Mouse (Mus musculus): ENCODE data around the gene Sft2d1. TPM values are rescaled to one million over a fixed set of nuclear protein-coding genes. Genes with fewer than 3 reads are reported as not detected.
"Not testable (repeated sequence)": the region's sequence is repeated elsewhere in the genome, so short reads cannot be mapped to it uniquely, and the experiment has no call there.

Gene Sft2d1
- polyA plus RNA-seq, 1 experiment from 2014 or later, result 61.0 TPM

- peak; percentile 54 for TF ChIP-seq CTCF (IDR thresholded peaks at IDR 0.05; ENCODE audit: low read depth)
- no peaks in the 10 kb centered on the region for H3K4me1 ChIP-seq (ENCODE audit: insufficient read depth)
- DNase-seq (peak; percentile 30), ATAC-seq (ENCODE audit: insufficient read depth) (no peak; the same call in 1 of the 2 replicates)
- H3K27ac ChIP-seq (ENCODE audit: low read depth), result no peak overlapping the region
- peaks cover 5% of the 10 kb centered on the region; the same call in 1 of the 2 replicates for H3K36me3 ChIP-seq (ENCODE audit: insufficient read depth)
- H3K4me2 ChIP-seq, result no peak overlapping the region
- WGBS, result 71% methylated on average over 7 of the region's 7 CpGs
- no peak overlapping the region for H3K9ac ChIP-seq
- no peaks in the 10 kb centered on the region for H3K27me3 ChIP-seq (ENCODE audit: insufficient read depth, low read length)
- H3K9me3 ChIP-seq (ENCODE audit: low read depth, low read length), result no peaks in the 10 kb centered on the region
- H3K4me3 ChIP-seq (ENCODE audit: low read depth, low read length), result no peak overlapping the region
Measured at GRCm38 (mm10) chr17:8328511-8329174, 17.7 kb downstream of the Sft2d1 start.

GRCm38 (mm10) chr17:8330602-8331001 lies 19.7 kb downstream of the Sft2d1 start:
- Histone ChIP-seq H3K27me3 (ENCODE audit: insufficient read depth, low read length) (no peaks in the 10 kb centered on the region), H3K27ac (ENCODE audit: low read depth) (no peak overlapping the region), H3K36me3 (ENCODE audit: insufficient read depth) (peaks cover 5% of the 10 kb centered on the region; the same call in 1 of the 2 replicates), H3K4me1 (ENCODE audit: insufficient read depth) (no peaks in the 10 kb centered on the region), H3K9ac (no peak overlapping the region), H3K9me3 (ENCODE audit: low read depth, low read length) (no peaks in the 10 kb centered on the region), H3K4me2 (no peak overlapping the region), H3K4me3 (ENCODE audit: low read depth, low read length) (no peak overlapping the region)
- no peak for ATAC-seq (ENCODE audit: insufficient read depth)
- DNase-seq, result no peak
- TF ChIP-seq CTCF (IDR thresholded peaks at IDR 0.05; ENCODE audit: low read depth), result no peak
- WGBS, result 70% methylated on average over 5 of the region's 5 CpGs

GRCm38 (mm10) chr17:8337159-8337558 lies 26.3 kb downstream of the Sft2d1 start, which contains the start of gene Prr18:
Gene Prr18, plus strand, starts transcription at chr17:8337459.
- not testable (repeated sequence) for H3K9me3 ChIP-seq (ENCODE audit: low read depth, low read length); H3K4me2 ChIP-seq; H3K4me1 ChIP-seq (ENCODE audit: insufficient read depth); H3K4me3 ChIP-seq (ENCODE audit: low read depth, low read length); DNase-seq; ATAC-seq (ENCODE audit: insufficient read depth); H3K27ac ChIP-seq (ENCODE audit: low read depth); H3K36me3 ChIP-seq (ENCODE audit: insufficient read depth); H3K9ac ChIP-seq
- no CpG with 5 or more reads among the region's 5 CpGs for WGBS
- H3K27me3 ChIP-seq (ENCODE audit: insufficient read depth, low read length), result peaks cover 37% of the 10 kb centered on the region

- no peak for TF ChIP-seq CTCF (IDR thresholded peaks at IDR 0.05; ENCODE audit: low read depth)
- H3K9me3 ChIP-seq (ENCODE audit: low read depth, low read length), result no peaks in the 10 kb centered on the region
- H3K36me3 ChIP-seq (ENCODE audit: insufficient read depth), result no peaks in the 10 kb centered on the region
- H3K9ac ChIP-seq, result no peak overlapping the region
- H3K4me1 ChIP-seq (ENCODE audit: insufficient read depth), result 0 out of 2 replicates have a peak, but pooled peaks cover 4% of the 10 kb centered on the region
- ATAC-seq (ENCODE audit: insufficient read depth), result peak; percentile 44; the same call in 1 of the 2 replicates
- peak overlapping the region; percentile 52 for H3K4me3 ChIP-seq (ENCODE audit: low read depth, low read length)
- peak; percentile 66 for DNase-seq
- peaks cover 43% of the 10 kb centered on the region for H3K27me3 ChIP-seq (ENCODE audit: insufficient read depth, low read length)
- no peak overlapping the region for H3K27ac ChIP-seq (ENCODE audit: low read depth)
- 21% methylated on average over 8 of the region's 8 CpGs for WGBS
- H3K4me2 ChIP-seq, result peak overlapping the region; percentile 99
Measured at GRCm38 (mm10) chr17:8339666-8340374, 28.9 kb downstream of the Sft2d1 start.

GRCm38 (mm10) chr17:8340407-8341359 lies 29.8 kb downstream of the Sft2d1 start:
- Histone ChIP-seq H3K9me3 (ENCODE audit: low read depth, low read length) (no peaks in the 10 kb centered on the region), H3K4me1 (ENCODE audit: insufficient read depth) (0 out of 2 replicates have a peak, but pooled peaks cover 4% of the 10 kb centered on the region), H3K27me3 (ENCODE audit: insufficient read depth, low read length) (peaks cover 43% of the 10 kb centered on the region), H3K4me3 (ENCODE audit: low read depth, low read length) (peak overlapping the region; percentile 52), H3K36me3 (ENCODE audit: insufficient read depth) (no peaks in the 10 kb centered on the region), H3K27ac (ENCODE audit: low read depth) (no peak overlapping the region), H3K9ac (peak overlapping the region; percentile 48), H3K4me2 (peak overlapping the region; percentile 99)
- no peak for TF ChIP-seq CTCF (IDR thresholded peaks at IDR 0.05; ENCODE audit: low read depth)
- under 1% methylated on average over 82 of the region's 92 CpGs for WGBS
- DNase-seq (peak; percentile 58), ATAC-seq (ENCODE audit: insufficient read depth) (peak; percentile 74)

GRCm38 (mm10) chr17:8341360-8341963 lies 30.6 kb downstream of the Sft2d1 start:
- ATAC-seq (ENCODE audit: insufficient read depth) (peak; percentile 26; the same call in 1 of the 2 replicates), DNase-seq (no peak)
- H3K36me3 ChIP-seq (ENCODE audit: insufficient read depth), result no peaks in the 10 kb centered on the region
- TF ChIP-seq CTCF (IDR thresholded peaks at IDR 0.05; ENCODE audit: low read depth), result no peak
- H3K4me3 ChIP-seq (ENCODE audit: low read depth, low read length), result peak overlapping the region; percentile 52
- H3K27ac ChIP-seq (ENCODE audit: low read depth), result no peak overlapping the region
- H3K4me2 ChIP-seq, result peak overlapping the region; percentile 99
- no peaks in the 10 kb centered on the region for H3K9me3 ChIP-seq (ENCODE audit: low read depth, low read length)
- 10% methylated on average over 43 of the region's 46 CpGs for WGBS
- H3K9ac ChIP-seq, result peak overlapping the region; percentile 48
- H3K27me3 ChIP-seq (ENCODE audit: insufficient read depth, low read length), result peaks cover 43% of the 10 kb centered on the region
- 0 out of 2 replicates have a peak, but pooled peaks cover 4% of the 10 kb centered on the region for H3K4me1 ChIP-seq (ENCODE audit: insufficient read depth)
